Mouse (Mus musculus): ENCODE data around the gene Cdk5rap2. TPM values are rescaled to one million over a fixed set of nuclear protein-coding genes. Genes with fewer than 3 reads are reported as not detected.
A peak's percentile ranks its signal among the peaks of the same experiment; 100 is the strongest.

Gene Cdk5rap2
- polyA plus RNA-seq, 1 experiment from 2014 or later, result 8.6 TPM

DNA sequence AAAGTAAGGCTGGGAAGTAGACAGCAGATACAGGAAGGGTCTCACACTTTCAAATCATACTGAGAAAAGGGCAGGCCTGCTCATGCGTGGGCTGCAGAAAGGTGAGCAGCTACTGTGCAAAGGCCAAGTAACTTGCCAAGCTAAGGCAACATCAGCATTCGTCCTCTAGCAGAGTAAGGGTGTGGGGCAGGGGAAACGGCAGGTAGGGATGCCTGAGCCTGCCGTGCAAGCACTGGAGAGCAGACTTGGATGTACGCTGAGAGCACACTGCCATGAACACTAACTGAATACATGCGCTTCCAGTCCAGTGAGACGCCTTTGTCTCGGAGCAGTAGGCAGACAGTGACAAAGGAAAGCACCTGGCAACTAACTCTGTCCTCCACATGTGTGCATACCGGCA is 127.1 kb downstream of the Cdk5rap2 start:
- Histone ChIP-seq H3K27ac (ENCODE audit: low read length) (no peak overlapping the region), H3K4me3 (ENCODE audit: low read length) (no peak overlapping the region), H3K9me3 (ENCODE audit: control insufficient read depth, low read length) (no peaks in the 10 kb centered on the region), H3K4me2 (ENCODE audit: low read depth, low read length) (no peak overlapping the region), H3K36me3 (ENCODE audit: control insufficient read depth, insufficient read depth, low read length) (no peaks in the 10 kb centered on the region), H3K27me3 (replicated peaks; ENCODE audit: control insufficient read depth, insufficient read depth, low read length) (no peaks in the 10 kb centered on the region), H3K9ac (ENCODE audit: low read depth, low read length) (no peak overlapping the region), H3K4me1 (ENCODE audit: control insufficient read depth, insufficient read depth, low read length) (no peaks in the 10 kb centered on the region)
- WGBS, result 91% methylated on average over 9 of the region's 9 CpGs
- ATAC-seq, result no peak

- Histone ChIP-seq H3K36me3 (ENCODE audit: control insufficient read depth, insufficient read depth, low read length) (no peaks in the 10 kb centered on the region), H3K4me1 (ENCODE audit: control insufficient read depth, insufficient read depth, low read length) (no peaks in the 10 kb centered on the region), H3K9me3 (ENCODE audit: control insufficient read depth, low read length) (no peaks in the 10 kb centered on the region), H3K27me3 (replicated peaks; ENCODE audit: control insufficient read depth, insufficient read depth, low read length) (no peaks in the 10 kb centered on the region), H3K27ac (ENCODE audit: low read length) (no peak overlapping the region), H3K4me3 (ENCODE audit: low read length) (no peak overlapping the region), H3K9ac (ENCODE audit: low read depth, low read length) (no peak overlapping the region), H3K4me2 (ENCODE audit: low read depth, low read length) (no peak overlapping the region)
- WGBS, result 95% methylated on average over 4 of the region's 4 CpGs
- ATAC-seq, result no peak
Observed at GRCm38 (mm10) chr4:70278882-70279281, 131.4 kb downstream of the Cdk5rap2 start.

DNA sequence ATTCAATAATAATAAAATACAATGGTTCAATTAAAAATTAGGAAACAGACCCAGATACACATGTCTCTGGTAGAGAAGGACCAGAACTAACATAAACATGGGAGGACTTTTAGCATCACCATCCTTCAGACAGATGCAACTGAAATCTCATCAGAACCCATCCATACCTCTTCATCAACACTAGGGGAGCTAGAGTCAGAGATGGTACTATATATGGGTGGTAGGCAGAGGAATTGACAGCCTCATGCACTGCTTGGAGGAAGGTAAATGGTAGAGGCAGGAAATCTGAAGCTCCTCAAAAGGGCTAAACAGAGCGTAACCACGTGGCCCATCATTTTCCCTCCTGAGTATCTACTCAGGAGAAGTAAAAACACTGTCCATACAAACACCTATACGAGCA is 132.2 kb downstream of the Cdk5rap2 start:
- H3K27ac ChIP-seq (ENCODE audit: low read length), result no peak overlapping the region
- H3K4me2 ChIP-seq (ENCODE audit: low read depth, low read length), result no peak overlapping the region
- no peaks in the 10 kb centered on the region for H3K36me3 ChIP-seq (ENCODE audit: control insufficient read depth, insufficient read depth, low read length)
- 93% methylated on average over 3 of the region's 3 CpGs for WGBS
- no peaks in the 10 kb centered on the region for H3K9me3 ChIP-seq (ENCODE audit: control insufficient read depth, low read length)
- ATAC-seq, result no peak
- no peak overlapping the region for H3K4me3 ChIP-seq (ENCODE audit: low read length)
- no peaks in the 10 kb centered on the region for H3K4me1 ChIP-seq (ENCODE audit: control insufficient read depth, insufficient read depth, low read length)
- no peaks in the 10 kb centered on the region for H3K27me3 ChIP-seq (replicated peaks; ENCODE audit: control insufficient read depth, insufficient read depth, low read length)
- H3K9ac ChIP-seq (ENCODE audit: low read depth, low read length), result no peak overlapping the region

DNA sequence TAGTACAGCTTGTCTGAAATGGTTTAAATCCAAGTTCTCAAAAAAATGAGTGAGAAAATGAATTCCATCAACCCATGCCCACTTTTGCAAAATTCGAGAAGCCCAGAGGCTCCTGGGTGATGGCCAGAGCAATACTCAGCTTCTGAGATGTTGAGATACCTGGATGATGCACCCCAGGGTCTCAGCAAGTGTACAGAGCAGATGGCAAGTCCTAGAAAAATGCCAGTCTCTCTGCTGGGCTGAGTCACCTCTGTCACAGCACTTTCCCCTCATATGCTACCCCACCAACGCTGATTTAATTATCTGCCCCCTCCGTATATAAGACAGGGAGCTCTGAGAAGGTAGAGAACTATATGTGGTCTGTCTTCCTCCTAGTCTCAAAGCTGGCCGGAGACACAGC is 137.3 kb downstream of the Cdk5rap2 start:
- H3K27ac ChIP-seq (ENCODE audit: low read length), result no peak overlapping the region
- H3K9ac ChIP-seq (ENCODE audit: low read depth, low read length), result no peak overlapping the region
- no peak overlapping the region for H3K4me2 ChIP-seq (ENCODE audit: low read depth, low read length)
- H3K9me3 ChIP-seq (ENCODE audit: control insufficient read depth, low read length), result no peaks in the 10 kb centered on the region
- ATAC-seq, result no peak
- no peaks in the 10 kb centered on the region for H3K4me1 ChIP-seq (ENCODE audit: control insufficient read depth, insufficient read depth, low read length)
- H3K36me3 ChIP-seq (ENCODE audit: control insufficient read depth, insufficient read depth, low read length), result no peaks in the 10 kb centered on the region
- no peak overlapping the region for H3K4me3 ChIP-seq (ENCODE audit: low read length)
- no peaks in the 10 kb centered on the region for H3K27me3 ChIP-seq (replicated peaks; ENCODE audit: control insufficient read depth, insufficient read depth, low read length)
- WGBS, result 89% methylated on average over 4 of the region's 4 CpGs

DNA sequence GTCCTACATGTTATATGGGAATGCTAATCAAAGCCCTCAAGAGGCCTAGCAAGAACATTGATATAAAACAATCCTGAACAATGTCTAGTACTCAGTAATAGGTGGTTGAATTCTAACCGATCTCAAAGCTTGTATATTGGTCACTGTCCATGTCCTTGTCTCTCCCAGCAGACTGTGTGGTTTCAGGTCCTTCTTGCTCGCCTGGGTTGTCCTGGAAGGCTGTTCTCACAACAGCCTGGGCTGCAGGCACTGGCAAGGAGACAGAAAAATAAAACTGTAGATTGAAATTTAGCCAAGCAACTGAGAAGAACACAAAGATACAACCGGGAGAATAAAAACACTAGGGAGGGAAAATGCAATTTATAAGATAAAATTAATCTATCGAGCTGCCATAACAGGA is 137.7 kb downstream of the Cdk5rap2 start:
- Histone ChIP-seq H3K36me3 (ENCODE audit: control insufficient read depth, insufficient read depth, low read length) (no peaks in the 10 kb centered on the region), H3K27ac (ENCODE audit: low read length) (no peak overlapping the region), H3K4me3 (ENCODE audit: low read length) (no peak overlapping the region), H3K9ac (ENCODE audit: low read depth, low read length) (no peak overlapping the region), H3K9me3 (ENCODE audit: control insufficient read depth, low read length) (no peaks in the 10 kb centered on the region), H3K4me2 (ENCODE audit: low read depth, low read length) (no peak overlapping the region), H3K4me1 (ENCODE audit: control insufficient read depth, insufficient read depth, low read length) (no peaks in the 10 kb centered on the region), H3K27me3 (replicated peaks; ENCODE audit: control insufficient read depth, insufficient read depth, low read length) (no peaks in the 10 kb centered on the region)
- ATAC-seq, result no peak
- WGBS, result 84% methylated on average over 4 of the region's 4 CpGs

- no peak overlapping the region for H3K9ac ChIP-seq (ENCODE audit: low read depth, low read length)
- H3K4me3 ChIP-seq (ENCODE audit: low read length), result no peak overlapping the region
- no peaks in the 10 kb centered on the region for H3K4me1 ChIP-seq (ENCODE audit: control insufficient read depth, insufficient read depth, low read length)
- H3K27me3 ChIP-seq (replicated peaks; ENCODE audit: control insufficient read depth, insufficient read depth, low read length), result no peaks in the 10 kb centered on the region
- H3K36me3 ChIP-seq (ENCODE audit: control insufficient read depth, insufficient read depth, low read length), result peaks cover 6% of the 10 kb centered on the region
- H3K4me2 ChIP-seq (ENCODE audit: low read depth, low read length), result no peak overlapping the region
- ATAC-seq, result no peak
- H3K9me3 ChIP-seq (ENCODE audit: control insufficient read depth, low read length), result no peaks in the 10 kb centered on the region
- WGBS, result 86% methylated on average over 2 of the region's 2 CpGs
- no peak overlapping the region for H3K27ac ChIP-seq (ENCODE audit: low read length)
Observed at GRCm38 (mm10) chr4:70267213-70267906, 142.9 kb downstream of the Cdk5rap2 start.

- no peak overlapping the region for H3K4me3 ChIP-seq (ENCODE audit: low read length)
- ATAC-seq, result no peak
- no peaks in the 10 kb centered on the region for H3K4me1 ChIP-seq (ENCODE audit: control insufficient read depth, insufficient read depth, low read length)
- H3K27ac ChIP-seq (ENCODE audit: low read length), result no peak overlapping the region
- no peak overlapping the region for H3K9ac ChIP-seq (ENCODE audit: low read depth, low read length)
- no peak overlapping the region for H3K4me2 ChIP-seq (ENCODE audit: low read depth, low read length)
- no peaks in the 10 kb centered on the region for H3K27me3 ChIP-seq (replicated peaks; ENCODE audit: control insufficient read depth, insufficient read depth, low read length)
- H3K9me3 ChIP-seq (ENCODE audit: control insufficient read depth, low read length), result no peaks in the 10 kb centered on the region
- WGBS, result 71% methylated on average over 6 of the region's 6 CpGs
- peaks cover 10% of the 10 kb centered on the region for H3K36me3 ChIP-seq (ENCODE audit: control insufficient read depth, insufficient read depth, low read length)
Observed at GRCm38 (mm10) chr4:70265248-70265647, 145.0 kb downstream of the Cdk5rap2 start.

GRCm38 (mm10) chr4:70262850-70263249 is 147.4 kb downstream of the Cdk5rap2 start:
- no peak for ATAC-seq
- Histone ChIP-seq H3K4me2 (ENCODE audit: low read depth, low read length) (no peak overlapping the region), H3K9ac (ENCODE audit: low read depth, low read length) (no peak overlapping the region), H3K36me3 (ENCODE audit: control insufficient read depth, insufficient read depth, low read length) (peaks cover 11% of the 10 kb centered on the region), H3K27ac (ENCODE audit: low read length) (no peak overlapping the region), H3K4me3 (ENCODE audit: low read length) (no peak overlapping the region), H3K9me3 (ENCODE audit: control insufficient read depth, low read length) (no peaks in the 10 kb centered on the region), H3K27me3 (replicated peaks; ENCODE audit: control insufficient read depth, insufficient read depth, low read length) (no peaks in the 10 kb centered on the region), H3K4me1 (ENCODE audit: control insufficient read depth, insufficient read depth, low read length) (no peaks in the 10 kb centered on the region)
- 78% methylated on average over 5 of the region's 5 CpGs for WGBS

GRCm38 (mm10) chr4:70261315-70261714 is 148.9 kb downstream of the Cdk5rap2 start:
- Histone ChIP-seq H3K9me3 (ENCODE audit: control insufficient read depth, low read length) (no peaks in the 10 kb centered on the region), H3K27me3 (replicated peaks; ENCODE audit: control insufficient read depth, insufficient read depth, low read length) (no peaks in the 10 kb centered on the region), H3K27ac (ENCODE audit: low read length) (no peak overlapping the region), H3K4me3 (ENCODE audit: low read length) (no peak overlapping the region), H3K4me2 (ENCODE audit: low read depth, low read length) (no peak overlapping the region), H3K4me1 (ENCODE audit: control insufficient read depth, insufficient read depth, low read length) (no peaks in the 10 kb centered on the region), H3K9ac (ENCODE audit: low read depth, low read length) (no peak overlapping the region), H3K36me3 (ENCODE audit: control insufficient read depth, insufficient read depth, low read length) (peaks cover 11% of the 10 kb centered on the region)
- 78% methylated on average over 5 of the region's 5 CpGs for WGBS
- peak; percentile 68 for ATAC-seq

DNA sequence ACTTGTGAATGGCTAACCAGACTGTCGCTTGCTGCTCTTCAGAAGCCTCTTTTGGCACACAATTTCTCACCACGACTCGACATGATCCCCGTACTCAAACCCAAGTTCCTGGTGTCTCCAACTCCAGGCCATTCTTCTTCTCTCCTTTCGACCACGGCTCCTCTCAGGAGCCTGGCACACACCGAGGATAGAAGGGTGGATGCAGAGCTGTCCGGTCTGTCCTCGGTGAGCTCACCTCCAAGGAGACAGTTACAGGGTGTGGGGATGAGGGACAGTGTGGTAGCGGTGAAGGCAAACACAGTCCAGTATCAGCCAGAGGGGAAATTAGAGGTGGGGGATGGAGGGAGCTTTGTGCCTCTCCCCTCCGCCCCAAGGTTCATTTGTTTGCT is 149.8 kb downstream of the Cdk5rap2 start:
- H3K36me3 ChIP-seq (ENCODE audit: control insufficient read depth, insufficient read depth, low read length), result peaks cover 11% of the 10 kb centered on the region
- H3K4me1 ChIP-seq (ENCODE audit: control insufficient read depth, insufficient read depth, low read length), result no peaks in the 10 kb centered on the region
- H3K27me3 ChIP-seq (replicated peaks; ENCODE audit: control insufficient read depth, insufficient read depth, low read length), result no peaks in the 10 kb centered on the region
- WGBS, result 88% methylated on average over 11 of the region's 11 CpGs
- no peak overlapping the region for H3K9ac ChIP-seq (ENCODE audit: low read depth, low read length)
- H3K4me3 ChIP-seq (ENCODE audit: low read length), result no peak overlapping the region
- no peak overlapping the region for H3K4me2 ChIP-seq (ENCODE audit: low read depth, low read length)
- ATAC-seq, result no peak
- H3K27ac ChIP-seq (ENCODE audit: low read length), result no peak overlapping the region
- no peaks in the 10 kb centered on the region for H3K9me3 ChIP-seq (ENCODE audit: control insufficient read depth, low read length)

Measured in intestine, embryonic 16.5 days (tissue).